Mouse (Mus musculus): Measurements from ENCODE around the gene Rbm20. TPM values are rescaled to one million over a fixed set of nuclear protein-coding genes. Genes with fewer than 3 reads are reported as not detected.

The Rbm20 gene
- total and polyA plus RNA-seq, 3 experiments, result 143 to 231 (median 194) TPM

- Histone ChIP-seq H3K9ac (ENCODE audit: low read depth, low read length) (peak overlapping the region; percentile 14), H3K36me3 (ENCODE audit: control insufficient read depth, insufficient read depth, low read length) (peaks cover 6% of the 10 kb centered on the region; the same call in 1 of the 2 replicates), H3K79me2 (replicated peaks; ENCODE audit: control insufficient read depth, insufficient read depth, low read length) (no peaks in the 10 kb centered on the region), H3K27ac (peak overlapping the region; percentile 28; the same call in 1 of the 2 replicates), H3K4me1 (ENCODE audit: control insufficient read depth, insufficient read depth, low read length) (peaks cover 9% of the 10 kb centered on the region; the same call in 1 of the 2 replicates), H3K27me3 (ENCODE audit: control insufficient read depth, insufficient read depth, low read length) (no peaks in the 10 kb centered on the region), H3K4me3 (no peak overlapping the region)
- intact Hi-C loops (cut with DNase I), result no loop called here
- TF ChIP-seq POLR2A (IDR thresholded peaks at IDR 0.05; ENCODE audit: insufficient read depth, low read depth, low read length) (no peak), EP300 (IDR thresholded peaks at IDR 0.05; ENCODE audit: insufficient read depth, low read depth, low read length) (no peak)
- 46% methylated on average over 8 of the region's 8 CpGs for WGBS
- DNase-seq, result no peak
Measured at GRCm38 (mm10) chr19:53731761-53732201, 54.7 kb downstream of the Rbm20 start.

DNA sequence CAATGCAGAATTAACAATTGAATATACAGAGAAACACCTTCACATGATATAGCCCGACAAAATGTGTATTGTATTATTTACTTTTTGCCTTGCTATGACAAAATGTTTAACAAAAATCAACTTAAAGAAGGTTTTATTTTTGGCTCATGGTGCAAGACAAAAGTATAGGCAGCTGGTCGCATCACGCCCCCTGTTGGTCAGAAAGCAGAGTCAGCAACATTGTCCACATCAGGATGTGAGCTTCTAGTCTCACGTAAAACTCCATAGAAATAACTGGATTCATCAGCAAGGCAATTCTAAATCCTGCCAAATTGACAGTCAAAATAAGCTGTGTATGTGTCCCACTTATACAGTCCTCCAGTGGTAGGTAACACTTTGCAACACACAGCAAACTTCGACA, 57.7 kb downstream of the Rbm20 start:
- Histone ChIP-seq H3K4me1 (ENCODE audit: control insufficient read depth, insufficient read depth, low read length) (peaks cover 9% of the 10 kb centered on the region; the same call in 1 of the 2 replicates), H3K36me3 (ENCODE audit: control insufficient read depth, insufficient read depth, low read length) (peaks cover 9% of the 10 kb centered on the region; the same call in 1 of the 2 replicates), H3K27me3 (ENCODE audit: control insufficient read depth, insufficient read depth, low read length) (no peaks in the 10 kb centered on the region), H3K27ac (no peak overlapping the region; the same call in 1 of the 2 replicates), H3K9ac (ENCODE audit: low read depth, low read length) (no peak overlapping the region), H3K4me3 (no peak overlapping the region), H3K79me2 (replicated peaks; ENCODE audit: control insufficient read depth, insufficient read depth, low read length) (no peaks in the 10 kb centered on the region)
- TF ChIP-seq EP300 (IDR thresholded peaks at IDR 0.05; ENCODE audit: insufficient read depth, low read depth, low read length), result no peak
- peak; percentile 65 for TF ChIP-seq CTCF (IDR thresholded peaks at IDR 0.05)
- WGBS, result 47% methylated on average over 5 of the region's 5 CpGs
- intact Hi-C loops (cut with DNase I), result loop anchor here (5.0 kb wide), 1 partner anchor 83 kb away; no protein-coding TSS in a partner anchor
- no peak for DNase-seq

GRCm38 (mm10) chr19:53738701-53739131, 61.6 kb downstream of the Rbm20 start:
- peaks cover 7% of the 10 kb centered on the region; the same call in 1 of the 2 replicates for H3K36me3 ChIP-seq (ENCODE audit: control insufficient read depth, insufficient read depth, low read length)
- H3K27ac ChIP-seq, result peak overlapping the region; percentile 40
- H3K79me2 ChIP-seq (replicated peaks; ENCODE audit: control insufficient read depth, insufficient read depth, low read length), result no peaks in the 10 kb centered on the region
- TF ChIP-seq CTCF (IDR thresholded peaks at IDR 0.05) (no peak), EP300 (IDR thresholded peaks at IDR 0.05; ENCODE audit: insufficient read depth, low read depth, low read length) (0 out of 2 replicates have a peak, but pooled peaks have one; percentile 12), POLR2A (IDR thresholded peaks at IDR 0.05; ENCODE audit: insufficient read depth, low read depth, low read length) (no peak)
- no peak for DNase-seq
- intact Hi-C loops (cut with DNase I), result loop anchor here (5.0 kb wide), 1 partner anchor 86 kb away; no protein-coding TSS in a partner anchor
- H3K4me1 ChIP-seq (ENCODE audit: control insufficient read depth, insufficient read depth, low read length), result peaks cover 5% of the 10 kb centered on the region; the same call in 1 of the 2 replicates
- H3K9ac ChIP-seq (ENCODE audit: low read depth, low read length), result peak overlapping the region; percentile 24; the same call in 1 of the 2 replicates
- no peaks in the 10 kb centered on the region for H3K27me3 ChIP-seq (ENCODE audit: control insufficient read depth, insufficient read depth, low read length)
- no peak overlapping the region for H3K4me3 ChIP-seq
- 45% methylated on average over 6 of the region's 6 CpGs for WGBS

DNA sequence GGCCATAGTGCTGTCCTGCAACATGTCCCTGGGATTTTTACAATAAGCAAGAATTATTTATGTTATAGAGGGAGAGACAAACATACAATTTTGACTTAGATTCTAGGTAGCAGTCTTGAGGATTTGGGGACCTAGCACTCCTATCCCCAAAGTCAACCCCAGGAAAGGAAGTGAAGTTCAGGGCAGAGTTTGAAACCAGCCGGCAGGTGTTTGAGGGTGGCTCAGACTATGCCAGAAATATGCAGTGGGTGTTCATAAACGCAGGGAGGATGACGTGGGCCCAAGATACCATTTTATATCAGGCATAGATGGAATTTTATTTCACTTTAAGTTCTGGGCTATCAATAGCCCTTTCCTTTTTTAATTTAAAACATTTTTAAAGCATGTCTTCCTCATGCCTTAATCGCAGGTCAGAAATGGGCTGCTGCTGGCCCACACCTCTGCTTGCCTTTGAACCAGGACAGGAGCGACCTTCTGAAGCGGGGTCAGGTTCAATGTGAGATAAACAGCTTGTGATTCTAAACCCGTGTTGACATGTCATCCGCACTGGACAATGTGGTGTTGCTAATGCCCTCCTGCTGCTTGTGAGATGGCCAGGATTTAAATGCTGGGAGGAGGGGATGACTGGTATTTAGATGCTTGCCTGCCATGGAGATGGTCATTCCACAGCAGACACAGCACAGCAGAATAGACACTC, 62.6 kb downstream of the Rbm20 start:
- Histone ChIP-seq H3K27me3 (ENCODE audit: control insufficient read depth, insufficient read depth, low read length) (no peaks in the 10 kb centered on the region), H3K9ac (ENCODE audit: low read depth, low read length) (no peak overlapping the region)

GRCm38 (mm10) chr19:53740750-53741380, 63.8 kb downstream of the Rbm20 start:
- Histone ChIP-seq H3K27ac (no peak overlapping the region; the same call in 1 of the 2 replicates), H3K9ac (ENCODE audit: low read depth, low read length) (no peak overlapping the region), H3K27me3 (ENCODE audit: control insufficient read depth, insufficient read depth, low read length) (no peaks in the 10 kb centered on the region), H3K4me3 (no peak overlapping the region), H3K36me3 (ENCODE audit: control insufficient read depth, insufficient read depth, low read length) (peaks cover 3% of the 10 kb centered on the region; the same call in 1 of the 2 replicates), H3K79me2 (replicated peaks; ENCODE audit: control insufficient read depth, insufficient read depth, low read length) (no peaks in the 10 kb centered on the region; the same call in 1 of the 2 replicates), H3K4me1 (ENCODE audit: control insufficient read depth, insufficient read depth, low read length) (peaks cover 2% of the 10 kb centered on the region)
- 65% methylated on average over 1 of the region's 1 CpGs for whole genome bisulfite sequencing
- TF ChIP-seq CTCF (IDR thresholded peaks at IDR 0.05), result no peak
- TF ChIP-seq POLR2A (IDR thresholded peaks at IDR 0.05; ENCODE audit: insufficient read depth, low read depth, low read length), result no peak
- no peak for TF ChIP-seq EP300 (IDR thresholded peaks at IDR 0.05; ENCODE audit: insufficient read depth, low read depth, low read length)
- intact Hi-C loops (cut with DNase I), result no loop called here
- no peak for DNase-seq

More for the DNA sequence above, 62.6 kb downstream of the Rbm20 start:
- H3K36me3 ChIP-seq (ENCODE audit: control insufficient read depth, insufficient read depth, low read length), result peaks cover 5% of the 10 kb centered on the region; the same call in 1 of the 2 replicates
- no peak overlapping the region for H3K4me3 ChIP-seq
- no peaks in the 10 kb centered on the region; the same call in 1 of the 2 replicates for H3K79me2 ChIP-seq (replicated peaks; ENCODE audit: control insufficient read depth, insufficient read depth, low read length)
- intact Hi-C loops (cut with DNase I), result loop anchor here (5.0 kb wide), 1 partner anchor 87 kb away; no protein-coding TSS in a partner anchor
- no peak for TF ChIP-seq POLR2A (IDR thresholded peaks at IDR 0.05; ENCODE audit: insufficient read depth, low read depth, low read length)
- TF ChIP-seq EP300 (IDR thresholded peaks at IDR 0.05; ENCODE audit: insufficient read depth, low read depth, low read length), result peak; percentile 65; the same call in 1 of the 2 replicates
- peaks cover 2% of the 10 kb centered on the region for H3K4me1 ChIP-seq (ENCODE audit: control insufficient read depth, insufficient read depth, low read length)
- WGBS, result 57% methylated on average over 8 of the region's 8 CpGs
- DNase-seq, result no peak
- H3K27ac ChIP-seq, result peak overlapping the region; percentile 62

Measured in heart, adult 2 months (tissue).